Mouse (Mus musculus) inflammation-experienced regulatory T-cells, adult 6 months (primary cell): ENCODE data around the gene Pkp1. TPM values are rescaled to one million over a fixed set of nuclear protein-coding genes. Genes with fewer than 3 reads are reported as not detected.

Source experiments
- ATAC-seq: one replicate; pipeline ENCODE4 v1.8.0; 2017
- polyA plus RNA-seq, 3 experiments: library from polyadenylated mRNA; unstranded; fragments of 100-300 nt; shearing (Covaris generic); gene quantifications; one replicate each; pipeline ENCODE4 v1.2.1; 2017

Gene Pkp1
- polyA plus RNA-seq, 3 experiments from 2014 or later = not detected

GRCm38 (mm10) chr1:135906736-135907135 is 12.3 kb downstream of the Pkp1 start:
- ATAC-seq = no peak

DNA sequence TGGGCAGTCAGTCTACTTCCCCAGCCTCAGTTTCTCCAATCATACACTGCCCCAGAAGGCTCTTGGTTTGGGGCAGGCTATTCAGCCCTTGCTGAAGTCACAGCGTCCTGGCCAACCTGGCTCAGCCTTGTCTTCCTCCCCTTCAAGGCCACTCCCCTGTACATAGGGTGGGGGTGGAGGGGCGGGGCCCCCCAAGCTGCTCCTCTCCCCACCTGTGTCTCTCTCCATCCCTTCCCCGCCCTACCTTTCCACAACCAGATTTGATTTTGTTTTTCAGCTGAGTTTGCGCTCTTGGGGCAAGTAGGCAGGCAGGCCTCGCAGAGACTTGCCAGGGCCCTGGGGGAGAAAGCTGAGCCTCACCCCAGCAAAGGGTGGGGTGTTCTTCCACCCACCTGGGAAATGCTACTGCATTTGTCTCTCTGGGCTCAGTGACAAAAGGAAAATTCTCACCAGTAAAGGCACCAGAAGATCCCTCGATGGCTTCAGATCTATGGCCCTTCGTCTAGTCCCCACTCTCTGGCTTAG is 19.0 kb downstream of the Pkp1 start:
- no peak for ATAC-seq

DNA sequence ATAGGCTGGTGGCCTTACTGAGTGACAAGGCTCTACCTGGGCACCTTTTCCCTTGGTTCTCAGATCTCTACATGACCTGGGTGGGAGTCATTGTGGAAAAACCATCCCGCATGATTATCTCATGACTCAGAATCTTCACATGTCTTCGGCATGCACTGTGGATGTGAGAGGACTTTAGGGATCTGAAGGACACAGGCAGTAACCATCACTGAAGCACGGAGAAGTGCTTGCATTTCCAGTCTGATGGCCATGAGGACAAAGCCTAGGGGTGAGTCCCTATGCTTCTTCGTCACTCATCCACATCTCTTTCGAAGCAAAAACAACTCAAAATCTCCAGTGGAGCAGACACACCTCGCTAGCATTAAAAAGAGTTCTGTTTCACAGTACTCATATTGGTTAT is 19.7 kb downstream of the Pkp1 start:
- ATAC-seq = no peak

GRCm38 (mm10) chr1:135895367-135895766 is 23.6 kb downstream of the Pkp1 start:
- ATAC-seq = no peak

DNA sequence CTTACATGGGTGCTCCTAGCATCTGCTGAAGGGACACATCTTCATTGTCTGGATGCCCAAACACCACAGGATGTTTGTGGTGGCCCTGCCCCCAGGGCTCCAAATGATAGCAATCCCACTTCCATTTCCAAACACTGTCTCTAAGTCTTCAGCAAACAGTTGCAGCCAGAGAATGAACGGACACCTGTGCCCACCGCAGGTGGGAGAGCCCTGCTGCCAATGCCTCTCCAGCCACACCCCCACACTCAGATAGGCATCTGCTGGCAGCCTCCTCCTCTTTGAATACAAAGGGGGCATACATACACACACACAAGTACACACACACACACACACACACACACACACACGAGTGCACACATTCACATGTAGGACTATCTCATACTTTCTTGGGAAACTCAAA is 25.6 kb downstream of the Pkp1 start:
- ATAC-seq = no peak

DNA sequence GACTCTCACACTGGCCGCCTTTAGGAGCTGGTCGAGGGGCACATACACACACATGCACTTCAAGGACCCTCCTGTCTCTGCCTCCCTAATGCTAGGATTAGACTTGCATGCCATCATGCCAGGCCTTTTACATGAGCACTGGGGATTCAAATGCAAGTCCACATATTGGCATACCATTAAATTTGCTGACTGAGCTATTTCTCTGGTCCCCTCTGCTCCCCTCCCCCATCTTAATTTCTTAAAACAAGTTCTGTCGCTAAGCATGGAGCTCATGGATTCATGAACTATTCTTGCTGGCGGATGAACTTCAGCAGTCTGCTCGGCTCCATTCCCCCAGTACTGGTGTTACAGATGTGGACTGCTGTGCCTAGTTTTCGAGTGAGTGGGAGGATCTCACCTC is 26.2 kb downstream of the Pkp1 start:
- no peak for ATAC-seq

- no peak for ATAC-seq
Observed at GRCm38 (mm10) chr1:135892233-135892632, 26.8 kb downstream of the Pkp1 start.

GRCm38 (mm10) chr1:135891424-135892216 is 27.4 kb downstream of the Pkp1 start:
- no peak for ATAC-seq

DNA sequence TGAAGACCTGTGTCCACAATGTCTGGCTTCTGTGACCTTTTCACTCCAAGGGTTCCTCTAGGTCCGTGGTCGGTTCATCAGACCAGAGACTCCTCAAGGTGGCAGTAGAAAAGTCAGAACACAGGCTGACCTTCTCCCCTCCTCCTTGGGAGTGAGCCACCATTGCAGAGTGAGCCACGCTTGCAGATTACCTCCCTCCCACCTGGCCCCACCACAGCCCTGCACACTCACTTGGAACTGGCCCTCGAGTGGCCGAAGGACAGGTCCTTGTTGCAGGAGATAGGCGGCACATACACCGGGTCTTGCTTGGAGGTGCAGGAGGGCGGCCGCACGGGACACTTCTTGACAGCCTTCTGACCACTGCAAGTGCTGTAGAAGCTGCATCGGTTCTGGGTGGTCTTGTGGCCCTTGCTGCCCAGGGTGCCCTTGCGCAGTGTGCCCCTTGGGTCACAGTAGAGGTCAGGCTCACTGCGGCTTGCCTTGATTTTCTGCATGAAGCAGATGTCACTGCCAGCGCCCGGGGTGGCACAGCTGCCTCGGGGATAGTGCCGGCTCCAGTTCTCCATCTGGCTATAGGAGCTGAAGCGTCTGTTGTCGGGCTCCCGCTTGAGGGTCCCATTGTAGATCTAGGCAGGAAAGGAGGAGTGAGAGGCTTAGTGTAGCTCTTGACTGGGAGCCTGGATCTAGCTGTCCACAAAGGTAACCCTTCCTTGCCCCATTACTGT is 29.4 kb downstream of the Pkp1 start:
- ATAC-seq = no peak

GRCm38 (mm10) chr1:135882385-135883109 is 36.5 kb downstream of the Pkp1 start:
- no peak for ATAC-seq

DNA sequence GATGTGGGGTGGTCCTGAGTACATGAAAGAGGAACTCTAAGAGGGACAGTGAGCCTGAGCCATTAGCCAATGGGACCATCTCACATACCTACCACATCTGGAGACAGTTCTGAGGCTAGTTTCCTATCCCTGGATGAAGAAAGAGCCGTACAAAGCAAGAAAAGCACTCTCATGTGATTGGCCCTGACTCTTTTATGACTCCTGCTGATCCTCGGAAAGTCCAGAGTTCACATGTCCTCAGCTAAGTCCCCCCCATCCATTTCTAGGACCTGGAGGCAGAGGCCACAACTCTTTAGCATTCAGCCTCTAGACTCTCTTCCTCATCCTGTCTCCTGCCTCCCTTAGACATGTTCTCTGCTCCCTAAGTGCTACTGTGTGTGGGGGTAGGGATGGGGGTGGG is 41.8 kb downstream of the Pkp1 start:
- ATAC-seq = no peak

DNA sequence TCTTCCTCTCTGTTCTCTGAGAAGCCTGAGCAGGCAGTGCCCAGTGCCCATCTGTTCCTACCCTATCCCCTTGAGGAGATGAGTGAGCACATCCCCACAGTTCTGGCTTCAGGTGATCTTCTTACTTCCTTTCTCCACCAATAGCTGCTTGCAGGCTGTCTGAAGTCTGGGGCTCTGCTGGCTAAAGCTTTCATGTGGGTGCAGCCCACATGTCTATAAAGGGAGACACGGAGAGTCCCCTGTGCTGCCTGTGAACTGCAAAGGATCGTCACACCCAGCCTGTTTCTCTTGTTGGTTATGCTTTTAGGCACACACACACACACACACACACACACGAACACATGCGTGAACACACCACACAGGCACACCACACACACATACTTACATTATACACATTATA is 46.0 kb downstream of the Pkp1 start:
- no peak for ATAC-seq

DNA sequence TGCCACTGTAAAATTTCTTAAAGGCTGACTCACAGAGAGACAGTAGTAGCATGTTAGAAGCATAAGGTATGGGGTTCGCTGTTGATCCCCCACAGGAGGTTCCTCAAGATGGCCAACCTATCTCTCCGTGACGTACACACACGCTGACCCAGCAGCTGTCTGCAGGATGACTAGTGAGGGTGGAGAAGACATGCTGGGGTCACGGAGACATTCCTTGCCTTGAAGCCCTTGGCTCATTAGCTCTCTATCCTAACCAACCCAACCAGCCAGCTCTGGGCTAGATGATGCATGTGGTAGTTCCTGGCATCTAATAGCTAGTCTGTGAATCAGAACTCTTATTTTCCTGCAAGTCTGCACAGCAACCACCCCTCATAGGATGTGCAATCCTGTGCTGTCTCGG is 50.4 kb downstream of the Pkp1 start:
- no peak for ATAC-seq

- ATAC-seq = no peak
Observed at GRCm38 (mm10) chr1:135865518-135866194, 53.4 kb downstream of the Pkp1 start.

DNA sequence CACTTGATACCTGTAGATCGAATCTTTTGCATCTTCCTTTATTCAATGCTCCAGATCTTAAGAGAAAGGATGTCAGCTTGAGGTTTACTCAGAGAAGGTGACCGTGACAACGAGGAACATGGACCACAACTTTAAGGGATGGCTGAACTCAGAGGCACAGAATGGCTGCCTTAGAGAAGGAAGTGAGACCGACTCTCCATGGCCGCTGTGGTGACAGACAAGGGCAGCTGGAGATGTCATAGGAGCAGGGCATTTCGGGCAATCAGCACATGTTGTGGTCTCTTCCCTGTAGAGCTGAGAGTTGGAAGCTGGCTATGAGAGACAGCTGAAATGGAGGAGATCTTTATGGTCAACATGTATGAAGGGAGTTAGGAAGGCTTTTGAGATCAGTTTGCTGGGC is 54.2 kb downstream of the Pkp1 start:
- ATAC-seq = no peak

DNA sequence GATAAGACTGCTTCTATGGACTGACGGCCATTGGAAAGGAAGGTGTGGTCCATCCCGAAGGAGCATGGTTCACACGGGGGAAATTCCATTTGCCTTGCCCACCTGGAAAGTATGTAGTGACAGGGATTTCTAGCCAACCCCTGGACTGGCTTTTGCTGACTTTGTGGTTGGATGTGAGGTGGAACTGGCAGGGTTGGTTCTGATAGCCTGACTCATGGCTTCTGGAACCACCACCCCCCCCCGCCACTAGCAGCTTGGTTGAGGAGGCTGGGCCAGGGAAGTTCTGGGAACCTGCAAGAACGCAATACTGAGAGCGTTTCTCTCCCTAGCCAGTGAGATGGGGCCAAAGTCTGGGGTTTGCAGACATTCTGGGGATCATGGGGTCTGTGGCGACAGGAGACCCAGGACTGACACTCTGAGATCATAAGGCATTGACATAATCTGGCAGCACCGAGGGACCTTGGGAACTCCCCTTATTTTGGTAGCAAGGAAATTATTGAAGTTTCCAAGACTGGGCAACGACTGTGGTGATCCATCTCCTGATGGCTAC is 55.1 kb downstream of the Pkp1 start:
- ATAC-seq = no peak

GRCm38 (mm10) chr1:135862561-135862960 is 56.4 kb downstream of the Pkp1 start:
- no peak for ATAC-seq

DNA sequence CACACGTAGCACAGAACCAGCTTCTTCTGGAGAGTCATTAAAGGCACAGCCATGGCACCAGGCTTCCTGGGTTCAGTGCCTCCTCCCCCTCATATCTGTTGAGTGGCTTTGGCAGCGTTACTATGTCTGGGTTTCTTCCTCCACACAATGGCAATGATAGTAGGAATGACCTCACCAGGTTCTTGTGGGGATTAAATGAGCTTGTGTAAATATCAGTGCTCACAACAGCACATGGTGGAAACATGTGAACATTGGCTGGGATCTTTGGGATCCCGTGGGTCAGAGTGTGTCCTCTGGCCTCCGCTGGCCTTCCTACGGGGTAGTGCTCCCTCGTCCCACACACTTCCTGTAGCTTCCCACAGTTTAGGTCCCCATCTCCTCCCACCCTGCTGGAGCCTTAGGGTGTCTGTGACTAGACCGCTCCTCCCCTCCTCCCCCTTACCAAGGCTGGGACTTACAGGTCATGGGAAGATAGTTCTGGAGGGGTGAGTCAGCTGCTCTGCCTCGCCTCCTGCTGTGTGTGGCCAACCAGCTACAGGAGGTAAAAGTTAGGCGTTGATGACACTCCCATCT is 56.9 kb downstream of the Pkp1 start:
- ATAC-seq = no peak

- no peak for ATAC-seq
Observed at GRCm38 (mm10) chr1:135861091-135861490, 57.9 kb downstream of the Pkp1 start.

DNA sequence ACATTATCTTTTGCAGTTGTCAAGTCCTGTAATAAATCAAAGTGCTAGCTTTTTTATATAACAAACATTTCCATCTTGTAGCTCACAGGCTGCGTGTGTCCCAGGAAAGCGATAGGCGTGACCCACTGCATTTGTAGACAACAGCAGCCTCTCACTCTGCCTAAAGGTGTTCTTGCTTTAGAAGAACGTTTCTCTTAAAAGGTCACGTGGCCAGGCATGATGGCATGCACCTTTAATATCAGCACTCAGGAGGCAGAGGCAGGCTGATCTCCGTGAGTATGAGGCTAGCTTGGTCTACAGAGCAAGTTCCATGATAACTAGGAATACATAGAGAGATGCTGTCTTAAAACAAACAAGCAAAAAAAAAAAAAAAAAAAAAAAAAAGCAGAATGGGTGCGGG is 60.5 kb downstream of the Pkp1 start:
- no peak for ATAC-seq

DNA sequence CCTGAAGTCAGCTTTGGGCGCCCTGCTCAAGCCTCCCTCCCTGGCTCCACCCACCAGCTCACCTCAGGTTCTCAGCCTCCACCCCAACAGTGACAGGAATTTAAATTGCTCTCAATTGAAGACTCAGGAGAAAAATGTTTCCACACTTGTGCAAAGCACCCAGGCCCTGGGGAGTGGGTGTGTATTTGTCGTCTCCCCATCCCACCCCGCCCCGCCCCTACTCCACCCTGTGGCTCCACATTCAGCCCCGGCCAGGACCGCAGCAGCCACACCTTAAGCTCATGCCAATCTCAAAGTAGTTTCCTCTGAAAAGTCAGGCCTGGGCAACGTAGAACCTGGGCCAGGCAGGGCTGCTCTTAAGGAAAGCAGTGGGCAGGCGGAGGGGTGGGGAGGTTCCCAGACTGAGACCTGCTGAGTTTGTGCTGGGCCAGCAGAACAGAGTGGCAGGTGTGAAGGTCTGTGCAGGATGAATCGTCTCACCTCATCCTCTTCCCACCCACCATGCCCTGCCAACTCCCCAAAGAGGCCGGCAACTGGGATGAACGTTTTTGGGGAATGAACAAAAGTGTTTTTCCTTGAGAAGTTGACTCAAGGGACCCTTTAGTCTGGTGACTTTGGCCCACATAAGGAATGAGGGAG is 61.8 kb downstream of the Pkp1 start:
- ATAC-seq = no peak

- no peak for ATAC-seq
Observed at GRCm38 (mm10) chr1:135856070-135856469, 62.9 kb downstream of the Pkp1 start.
